Mouse (Mus musculus) limb, embryonic 11.5 days (tissue): ENCODE results near the gene Ldlr. TPM values are rescaled to one million over a fixed set of nuclear protein-coding genes. Genes with fewer than 3 reads are reported as not detected.

Source experiments
- ATAC-seq: fragments of 200-750 bp; cut with Nextera tagmentation; 2 replicates; pipeline ENCODE4 v1.8.0; 2017; ENCODE audit warnings: low read depth; ENCODE audit not compliant: insufficient number of reproducible peaks, low FRiP score, low TSS enrichment
- DNase-seq: peaks from one replicate; pipeline ENCODE4 v3.0.0-alpha.2; 2015; ENCODE audit warnings: low spot score
- H3K27ac ChIP-seq: fragments of 300-500 bp; sonication (generic); replicated peaks from 2 replicates; pipeline ENCODE4 v1.5.1; 2014; ENCODE audit warnings: low read depth, mild to moderate bottlenecking, low read length
- H3K27me3 ChIP-seq: fragments of 300-500 bp; sonication (generic); 2 replicates; pipeline ENCODE4 v1.6.1; 2014; ENCODE audit warnings: mild to moderate bottlenecking, low read length, mixed read lengths; ENCODE audit not compliant: control insufficient read depth, insufficient read depth
- H3K36me3 ChIP-seq: fragments of 300-500 bp; sonication (generic); 2 replicates; pipeline ENCODE4 v1.6.1; 2014; ENCODE audit warnings: mild to moderate bottlenecking, low read length, moderate library complexity, mixed read lengths; ENCODE audit not compliant: control insufficient read depth, insufficient read depth
- H3K4me1 ChIP-seq: fragments of 300-500 bp; sonication (generic); 2 replicates; pipeline ENCODE4 v1.6.1; 2014; ENCODE audit warnings: low read length, mixed read lengths; ENCODE audit not compliant: control insufficient read depth, insufficient read depth
- H3K4me2 ChIP-seq: fragments of 300-500 bp; sonication (generic); 2 replicates; pipeline ENCODE4 v1.6.1; 2014; ENCODE audit warnings: low read depth, mild to moderate bottlenecking, moderate library complexity; ENCODE audit not compliant: severe bottlenecking
- H3K4me3 ChIP-seq: fragments of 300-500 bp; sonication (generic); 2 replicates; pipeline ENCODE4 v1.5.1; 2014; ENCODE audit warnings: low read depth, low read length
- H3K9ac ChIP-seq: fragments of 300-500 bp; sonication (generic); 2 replicates; pipeline ENCODE4 v1.6.1; 2014; ENCODE audit warnings: mild to moderate bottlenecking, low read length
- H3K9me3 ChIP-seq: fragments of 300-500 bp; sonication (generic); 2 replicates; pipeline ENCODE4 v1.6.1; 2016; ENCODE audit warnings: low read length; ENCODE audit not compliant: control insufficient read depth
- WGBS: fragments of 180-500 bp; shearing (Covaris S2); extraction: QIAGEN DNeasy Blood & Tissue Kit; methylation state at CpG from one replicate; pipeline ENCODE4 v1.1.7; 2014; 5-methylcytosine and 5-hydroxymethylcytosine counted together
- polyA plus RNA-seq: library from polyadenylated mRNA; unstranded; fragments of >200 nt; fragmentation: Nextera tagmentation; extraction: Ambion mirVana; gene quantifications from 2 replicates; pipeline ENCODE4 v1.2.1, GENCODE M21; 2014

Ldlr gene
- polyA plus RNA-seq, 1 experiment from 2014 or later = 15.2 TPM

DNA sequence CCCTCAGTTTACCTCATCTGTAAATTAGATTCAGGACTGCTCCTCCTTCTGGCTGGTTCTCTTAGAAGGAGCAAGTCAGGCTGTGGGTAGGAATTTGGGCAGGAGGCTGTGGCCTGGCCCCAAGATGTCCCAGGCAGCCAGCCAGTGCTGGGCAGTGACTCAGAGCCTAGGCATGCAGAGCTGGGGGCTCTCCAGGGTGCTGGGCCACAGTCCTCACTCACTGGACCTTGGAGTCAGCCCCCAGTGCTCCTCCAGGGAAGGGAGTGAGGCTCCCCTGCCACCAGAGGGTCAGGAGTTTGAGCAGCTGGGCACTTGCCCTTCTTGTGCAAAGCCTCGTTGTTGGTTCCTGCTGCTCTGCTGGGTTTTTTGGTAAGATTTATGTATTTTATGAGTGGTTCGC, 30.7 kb downstream of the Ldlr start:
- Histone ChIP-seq H3K4me1 (peaks cover 8% of the 10 kb centered on the region; the same call in 1 of the 2 replicates), H3K4me3 (no peak overlapping the region), H3K27me3 (no peaks in the 10 kb centered on the region), H3K9ac (no peak overlapping the region), H3K36me3 (peaks cover 9% of the 10 kb centered on the region; the same call in 1 of the 2 replicates), H3K9me3 (no peaks in the 10 kb centered on the region), H3K27ac (no peak overlapping the region), H3K4me2 (no peak overlapping the region)
- DNase-seq (no peak), ATAC-seq (no peak)
- 82% methylated on average over 2 of the region's 2 CpGs for whole genome bisulfite sequencing

DNA sequence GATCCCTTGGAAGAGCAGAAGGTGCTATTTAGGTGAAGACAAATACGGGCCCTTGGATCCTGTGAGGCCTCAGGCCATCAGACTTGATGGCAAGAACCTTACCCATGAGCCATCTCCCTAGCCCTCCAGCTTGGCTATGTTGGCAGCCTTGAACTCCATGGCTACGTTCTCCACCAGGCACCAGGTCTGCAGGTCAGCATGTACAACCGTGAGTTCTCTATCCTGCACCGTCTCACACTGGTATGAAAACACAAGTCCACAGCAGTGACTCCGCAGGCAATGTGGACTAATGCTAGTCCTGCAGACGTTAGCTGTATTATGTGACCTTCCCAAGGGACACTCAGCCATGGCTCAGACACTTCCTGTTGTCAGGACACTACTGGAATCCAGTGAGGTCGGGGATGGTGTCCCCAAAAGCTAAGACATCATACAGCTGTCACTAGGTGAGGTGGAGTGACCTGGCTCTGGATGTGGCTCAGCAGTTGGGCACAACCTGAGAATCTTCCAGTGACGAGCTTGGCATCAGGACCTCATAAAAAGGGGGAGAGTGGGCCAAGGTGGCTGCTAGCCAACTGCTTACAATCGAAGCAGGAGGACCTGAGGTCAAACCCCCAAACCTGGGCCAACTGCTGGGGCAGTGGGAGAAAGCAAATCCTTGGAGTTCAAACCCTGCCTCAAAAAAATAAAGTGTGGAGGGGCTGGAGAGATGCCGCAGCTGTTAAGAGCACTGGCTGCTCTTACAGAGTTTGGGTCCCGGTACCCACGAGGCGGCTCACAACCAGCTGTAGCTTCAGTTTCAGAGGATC, 31.4 kb downstream of the Ldlr start:
- H3K27ac ChIP-seq = no peak overlapping the region
- H3K9ac ChIP-seq = no peak overlapping the region
- no peak for DNase-seq
- no peak for ATAC-seq
- no peaks in the 10 kb centered on the region for H3K9me3 ChIP-seq
- WGBS = 86% methylated on average over 13 of the region's 13 CpGs
- no peak overlapping the region for H3K4me2 ChIP-seq
- no peak overlapping the region for H3K4me3 ChIP-seq
- peaks cover 7% of the 10 kb centered on the region; the same call in 1 of the 2 replicates for H3K36me3 ChIP-seq
- H3K27me3 ChIP-seq = no peaks in the 10 kb centered on the region
- H3K4me1 ChIP-seq = peaks cover 9% of the 10 kb centered on the region; the same call in 1 of the 2 replicates

DNA sequence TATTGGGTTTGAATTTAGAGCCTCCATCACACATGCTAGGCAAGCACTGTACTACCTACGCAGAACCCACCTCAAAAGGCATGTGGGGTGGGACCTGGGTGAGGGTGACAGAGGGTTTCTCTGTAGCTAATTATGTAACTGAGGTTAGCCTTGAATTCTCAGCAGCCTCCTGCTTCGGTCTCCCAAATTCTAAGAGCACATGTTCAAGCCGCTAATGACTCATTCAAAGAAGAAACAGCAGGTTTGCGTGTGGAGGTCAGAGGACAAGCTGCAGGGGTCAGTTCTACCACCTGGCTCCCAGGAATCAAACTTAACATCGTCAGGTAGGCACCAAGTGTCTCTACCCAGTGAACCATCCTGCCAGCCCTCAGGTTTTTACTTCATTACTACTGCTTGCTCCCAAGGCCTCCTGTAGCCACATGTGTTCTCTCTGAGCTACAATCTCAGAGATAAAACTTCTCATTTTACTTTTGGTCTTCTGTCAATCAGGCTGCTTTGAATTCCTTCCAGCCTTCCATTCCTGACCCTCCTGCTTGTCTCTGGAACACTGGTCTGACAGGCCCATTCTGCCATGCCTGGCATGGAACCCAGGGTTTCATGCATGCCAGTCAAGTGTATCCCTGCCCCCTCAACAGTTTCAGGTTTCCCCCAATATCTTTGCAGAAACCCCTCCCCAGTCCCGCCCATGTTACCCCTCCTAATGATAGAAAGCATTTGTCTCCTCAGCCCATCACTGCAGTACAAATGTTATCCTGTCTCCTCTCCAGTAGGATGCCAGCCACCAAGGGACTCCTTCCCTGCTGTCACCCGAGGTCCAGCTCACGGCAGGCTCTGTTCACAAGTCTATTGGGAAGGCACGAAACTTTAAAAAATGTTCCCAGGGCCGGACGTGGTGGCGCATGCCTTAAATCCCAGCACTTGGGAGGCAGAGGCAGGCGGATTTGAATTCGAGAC, 35.6 kb downstream of the Ldlr start:
- Histone ChIP-seq H3K27me3 (no peaks in the 10 kb centered on the region), H3K9me3 (no peaks in the 10 kb centered on the region), H3K4me3 (peak overlapping the region; percentile 94), H3K27ac (no peak overlapping the region), H3K9ac (peak overlapping the region; percentile 87; the same call in 1 of the 2 replicates), H3K4me2 (peak overlapping the region; percentile 46), H3K4me1 (peaks cover 7% of the 10 kb centered on the region; the same call in 1 of the 2 replicates), H3K36me3 (peaks cover 7% of the 10 kb centered on the region; the same call in 1 of the 2 replicates)
- DNase-seq (no peak), ATAC-seq (no peak)
- 57% methylated on average over 14 of the region's 14 CpGs for WGBS

DNA sequence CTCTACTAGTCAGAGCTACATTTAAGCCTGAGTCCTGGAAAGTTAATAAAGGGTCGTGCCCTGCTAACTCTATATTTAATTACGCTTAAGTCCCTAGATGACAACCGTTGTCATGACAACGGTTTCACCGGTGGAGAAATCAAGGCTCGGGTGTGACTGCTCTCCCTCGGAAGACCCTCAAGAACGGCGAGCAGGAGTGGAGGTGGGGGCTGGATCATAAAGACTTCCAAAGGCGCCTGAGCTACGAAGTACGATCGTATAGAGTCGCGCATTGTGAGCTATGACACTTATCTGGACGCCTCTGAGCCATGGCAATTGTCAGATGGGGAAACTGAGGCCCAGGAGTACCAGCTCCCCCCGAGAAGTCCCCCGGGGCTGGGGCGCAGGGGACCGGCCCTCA, 36.4 kb downstream of the Ldlr start:
- Histone ChIP-seq H3K9ac (peak overlapping the region; percentile 87), H3K27me3 (no peaks in the 10 kb centered on the region), H3K9me3 (no peaks in the 10 kb centered on the region), H3K4me1 (peaks cover 7% of the 10 kb centered on the region; the same call in 1 of the 2 replicates), H3K36me3 (peaks cover 7% of the 10 kb centered on the region; the same call in 1 of the 2 replicates), H3K27ac (no peak overlapping the region; the same call in 1 of the 2 replicates), H3K4me2 (peak overlapping the region; percentile 46), H3K4me3 (peak overlapping the region; percentile 94)
- no peak; the same call in 1 of the 2 replicates for ATAC-seq
- DNase-seq = no peak
- under 1% methylated on average over 20 of the region's 20 CpGs for WGBS

DNA sequence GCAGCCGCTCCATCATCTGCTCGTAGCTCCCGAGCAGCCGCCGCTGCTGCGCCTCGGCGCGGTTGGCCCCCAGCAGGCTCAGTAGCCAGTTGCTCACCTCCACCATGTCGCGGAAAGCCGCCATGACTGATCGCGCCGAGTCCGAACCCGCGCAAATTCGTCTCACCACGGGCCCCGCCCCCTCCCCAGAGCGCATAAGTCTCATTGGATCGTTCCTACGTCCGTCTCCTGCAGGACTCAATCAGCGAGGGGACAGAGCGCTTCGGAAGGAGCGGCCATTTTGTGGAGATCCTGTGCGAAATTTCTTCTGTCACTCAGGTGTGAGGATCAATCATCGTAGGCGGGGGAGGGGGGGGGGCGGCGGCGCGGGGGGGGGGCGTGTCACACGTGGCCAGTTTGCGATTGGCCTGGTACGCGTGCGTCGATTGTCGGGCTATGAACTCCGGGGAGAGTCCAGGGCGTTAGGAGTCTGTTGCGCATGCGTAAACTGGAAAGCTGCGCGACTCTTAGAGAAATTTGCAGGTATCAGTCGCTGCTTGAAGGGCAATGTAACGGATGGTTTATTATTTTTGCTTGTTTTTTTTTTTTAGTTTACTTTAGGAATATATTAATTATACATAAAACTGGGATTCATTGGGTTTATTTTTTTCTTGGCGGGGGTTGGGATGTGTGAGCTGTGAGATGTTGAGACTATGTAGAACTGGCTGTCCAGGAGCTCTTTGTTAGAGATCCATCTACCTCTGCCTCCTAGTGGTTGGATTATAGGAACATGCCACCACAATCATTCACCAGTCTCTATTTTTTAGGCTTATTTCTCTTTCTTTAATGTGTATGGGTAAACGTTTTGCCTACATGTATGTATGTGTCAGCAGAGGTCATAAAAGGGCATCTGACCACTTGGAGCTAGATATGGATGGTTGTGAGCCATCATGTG, 37.1 kb downstream of the Ldlr start, which contains the start of gene Spc24:
TSS of gene Spc24 (minus strand) at position 149 of the 934 bp plus-strand sequence.
- under 1% methylated on average over 51 of the region's 54 CpGs for WGBS
- Histone ChIP-seq H3K9ac (peak within 1 kb of the TSS; percentile 87), H3K36me3 (peaks cover 7% of the 10 kb centered on the region; the same call in 1 of the 2 replicates), H3K9me3 (no peaks in the 10 kb centered on the region), H3K27me3 (no peaks in the 10 kb centered on the region), H3K4me1 (peaks cover 7% of the 10 kb centered on the region; the same call in 1 of the 2 replicates), H3K4me3 (peak within 1 kb of the TSS; percentile 94), H3K4me2 (peak within 1 kb of the TSS; percentile 46), H3K27ac (peak within 1 kb of the TSS; percentile 47; the same call in 1 of the 2 replicates)
- DNase-seq = peak; percentile 95
- peak; percentile 94 for ATAC-seq

DNA sequence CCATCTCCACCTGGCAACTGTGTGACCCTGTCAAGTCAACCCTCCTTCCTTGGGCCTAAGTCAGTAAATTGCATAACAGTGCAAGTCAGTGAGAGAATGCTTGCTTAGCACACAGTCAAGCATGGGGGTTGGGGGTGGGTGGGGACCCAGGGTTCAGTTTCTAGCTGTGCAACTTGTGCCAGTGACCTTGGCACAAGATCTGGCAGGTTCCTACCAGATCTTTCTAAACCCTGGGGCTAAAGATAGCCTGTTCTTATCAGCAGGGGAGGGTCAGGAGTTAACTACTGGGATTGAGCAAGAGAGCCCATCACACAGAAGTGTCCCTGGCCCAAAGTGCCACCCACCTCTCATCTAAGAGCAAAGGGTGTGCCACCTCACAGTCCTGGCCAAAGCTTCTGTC, 38.9 kb downstream of the Ldlr start:
- Histone ChIP-seq H3K9me3 (no peaks in the 10 kb centered on the region), H3K4me3 (no peak overlapping the region), H3K9ac (no peak overlapping the region), H3K4me2 (no peak overlapping the region), H3K27ac (no peak overlapping the region), H3K4me1 (peaks cover 7% of the 10 kb centered on the region; the same call in 1 of the 2 replicates), H3K36me3 (peaks cover 3% of the 10 kb centered on the region; the same call in 1 of the 2 replicates), H3K27me3 (no peaks in the 10 kb centered on the region)
- DNase-seq (no peak), ATAC-seq (no peak)

DNA sequence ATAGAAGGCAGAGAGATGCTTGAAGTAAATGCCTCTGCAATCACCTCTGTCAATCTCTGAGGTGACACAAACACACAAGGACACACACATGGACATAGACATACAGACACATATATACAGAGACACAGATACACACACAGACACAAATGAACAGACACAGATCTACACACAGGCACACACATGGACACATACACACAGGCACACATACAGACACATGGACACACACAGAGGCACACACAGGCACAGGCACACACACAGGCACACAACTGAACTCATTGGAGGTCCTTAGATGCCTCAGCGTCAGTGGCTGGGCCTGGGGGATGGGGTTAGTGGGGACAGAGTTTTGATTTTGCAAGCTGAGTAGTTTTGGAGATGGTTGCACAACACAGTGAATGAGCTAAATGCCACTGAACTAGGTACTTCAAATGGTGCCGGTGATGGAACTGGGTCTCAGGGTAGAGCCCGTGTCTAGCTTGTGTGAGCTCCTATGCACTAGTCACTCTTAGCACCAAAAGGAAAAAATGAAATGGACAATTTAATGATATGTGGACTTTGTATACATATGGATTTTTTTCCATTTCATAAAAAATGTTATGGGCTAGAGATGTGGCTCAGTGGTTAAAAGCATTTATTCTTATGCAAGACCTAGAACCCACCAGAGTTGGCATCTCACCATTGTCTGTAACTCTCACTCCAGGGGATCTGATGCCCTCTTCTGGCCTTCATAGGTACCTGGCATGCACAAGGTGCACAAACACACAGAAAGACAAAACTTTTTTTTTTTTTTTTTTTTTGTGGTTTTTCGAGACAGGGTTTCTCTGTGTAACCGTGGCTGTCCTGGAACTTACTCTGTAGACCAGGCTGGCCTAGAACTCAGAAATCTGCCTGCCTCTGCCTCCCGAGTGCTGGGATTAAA, 41.1 kb downstream of the Ldlr start:
- peaks cover 17% of the 10 kb centered on the region for H3K4me1 ChIP-seq
- 95% methylated on average over 6 of the region's 6 CpGs for WGBS
- H3K9me3 ChIP-seq = no peaks in the 10 kb centered on the region
- H3K9ac ChIP-seq = no peak overlapping the region
- no peak overlapping the region for H3K4me2 ChIP-seq
- no peak overlapping the region for H3K4me3 ChIP-seq
- H3K36me3 ChIP-seq = peaks cover 9% of the 10 kb centered on the region; the same call in 1 of the 2 replicates
- no peak overlapping the region for H3K27ac ChIP-seq
- no peaks in the 10 kb centered on the region for H3K27me3 ChIP-seq
- no peak for ATAC-seq
- DNase-seq = no peak
